Mouse (Mus musculus) kidney, adult 2 months (tissue): Measurements from ENCODE around the gene Hist1h2ba. TPM values are rescaled to one million over a fixed set of nuclear protein-coding genes. Genes with fewer than 3 reads are reported as not detected.

Source experiments
- DNase-seq: peaks from one replicate; pipeline ENCODE4 v3.0.0; 2021
- H3K27ac ChIP-seq: fragments of 200-500 bp; 2 replicates; pipeline ENCODE4 v1.5.1; 2012; ENCODE audit warnings: low read depth, low read length, control low read depth, inconsistent platforms; ENCODE audit not compliant: insufficient read depth
- H3K27me3 ChIP-seq: fragments of 200-500 bp; replicated peaks from 2 replicates; pipeline ENCODE4 v1.6.1; 2012; ENCODE audit warnings: mild to moderate bottlenecking, moderate library complexity, low read length, inconsistent platforms; ENCODE audit not compliant: control insufficient read depth, insufficient read depth
- H3K36me3 ChIP-seq: fragments of 200-500 bp; 2 replicates; pipeline ENCODE4 v1.6.1; 2012; ENCODE audit warnings: mild to moderate bottlenecking, moderate library complexity, low read length, inconsistent platforms; ENCODE audit not compliant: control insufficient read depth, insufficient read depth
- H3K4me1 ChIP-seq: fragments of 200-500 bp; 2 replicates; pipeline ENCODE4 v1.6.1; 2011; ENCODE audit warnings: low read length; ENCODE audit not compliant: control insufficient read depth, insufficient read depth
- H3K4me3 ChIP-seq: fragments of 200-500 bp; 2 replicates; pipeline ENCODE4 v1.5.1; 2011; ENCODE audit warnings: mild to moderate bottlenecking, low read depth, low read length, control low read depth; ENCODE audit not compliant: insufficient read depth
- CTCF ChIP-seq: fragments of 200-500 bp; conservative IDR thresholded peaks from 2 replicates; pipeline ENCODE4 v1.5.1; 2011; ENCODE audit warnings: low read depth, mild to moderate bottlenecking, control low read depth, low read length, moderate library complexity, mixed read lengths; ENCODE audit not compliant: insufficient read depth, insufficient read length
- POLR2A ChIP-seq: fragments of 200-500 bp; IDR thresholded peaks from one replicate; pipeline ENCODE4 v1.6.1; 2011; ENCODE audit warnings: low read depth, low read length, control low read depth
- WGBS: fragments of 180-500 bp; shearing (Covaris S2); methylation state at CpG from one replicate; pipeline ENCODE4 v1.1.7; 2018; 5-methylcytosine and 5-hydroxymethylcytosine counted together
- polyA plus RNA-seq: library from polyadenylated mRNA; depleted of rRNA; stranded (reverse); fragments of >200 nt; gene quantifications from 2 replicates; pipeline ENCODE4 v1.2.3, GENCODE M21; 2012; rRNA removed

The Hist1h2ba gene
- polyA plus RNA-seq, 1 experiment = 0.33 TPM

DNA sequence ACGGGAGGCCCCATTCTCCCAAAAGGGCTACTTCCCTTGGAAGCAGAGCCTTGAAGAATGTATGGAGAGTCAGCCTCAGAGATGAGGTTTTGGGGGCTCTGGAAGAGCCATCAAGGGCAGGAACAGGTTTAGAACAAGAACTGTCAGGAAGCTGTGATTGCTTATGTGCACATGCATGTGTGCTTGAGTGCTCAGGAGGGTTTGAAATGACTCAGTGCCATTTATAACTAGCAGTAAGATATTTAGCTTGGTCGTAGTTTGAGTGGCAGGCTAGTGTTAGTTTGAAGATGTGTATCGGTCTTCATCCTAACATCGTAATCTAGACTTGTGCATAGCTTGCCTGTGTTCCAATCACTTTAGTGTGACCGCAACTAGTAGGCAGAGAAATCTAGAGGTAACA lies 27.1 kb downstream of the Hist1h2ba start:
- Histone ChIP-seq H3K27me3 (no peaks in the 10 kb centered on the region), H3K4me3 (no peak overlapping the region), H3K36me3 (no peaks in the 10 kb centered on the region), H3K27ac (no peak overlapping the region), H3K4me1 (no peaks in the 10 kb centered on the region; the same call in 1 of the 2 replicates)
- TF ChIP-seq CTCF (no peak), POLR2A (no peak)
- DNase-seq = no peak
- 93% methylated on average over 5 of the region's 5 CpGs for WGBS

DNA sequence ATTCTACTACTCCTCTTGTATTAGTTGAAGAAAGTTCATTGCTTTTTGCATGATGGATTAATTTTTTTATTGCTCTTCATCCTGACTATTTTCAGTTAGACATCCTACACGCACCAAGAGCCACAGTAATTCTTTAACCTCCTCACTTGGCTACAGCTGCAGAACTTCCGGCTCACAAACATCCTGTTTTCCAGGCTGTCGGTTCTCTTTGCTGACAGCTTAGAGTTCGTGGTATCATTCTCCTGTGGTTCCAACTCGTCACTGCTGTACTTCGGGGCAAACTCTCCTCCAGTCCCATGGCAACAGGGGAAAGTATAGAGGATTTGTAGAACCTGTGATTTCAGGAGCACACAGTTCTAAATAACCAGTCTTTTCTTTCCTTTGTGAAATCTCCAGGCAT lies 35.7 kb downstream of the Hist1h2ba start:
- WGBS = 8% methylated on average over 6 of the region's 6 CpGs
- no peaks in the 10 kb centered on the region for H3K27me3 ChIP-seq

DNA sequence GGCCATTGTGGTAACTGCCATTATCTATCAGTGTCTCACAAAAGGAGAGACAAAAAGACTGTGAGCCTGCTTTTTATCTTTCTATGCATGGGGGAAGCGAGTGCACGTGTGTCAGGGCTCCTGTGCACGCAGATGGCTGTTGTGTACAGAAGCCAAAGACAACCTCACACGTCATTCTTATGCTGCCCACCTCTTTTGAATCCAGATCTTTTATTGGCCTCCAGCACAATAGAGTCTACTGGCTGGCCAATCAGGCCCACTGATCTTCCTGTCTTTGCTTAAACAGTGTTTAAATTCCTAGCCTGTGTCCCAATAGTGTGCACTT lies 40.7 kb downstream of the Hist1h2ba start:
- TF ChIP-seq POLR2A (no peak), CTCF (no peak)
- Histone ChIP-seq H3K27me3 (no peaks in the 10 kb centered on the region), H3K27ac (no peak overlapping the region), H3K36me3 (peaks cover 10% of the 10 kb centered on the region; the same call in 1 of the 2 replicates), H3K4me3 (no peak overlapping the region), H3K4me1 (no peaks in the 10 kb centered on the region; the same call in 1 of the 2 replicates)
- WGBS = 83% methylated on average over 4 of the region's 4 CpGs
- DNase-seq = no peak

More for the DNA sequence above, 35.7 kb downstream of the Hist1h2ba start:
- TF ChIP-seq CTCF = no peak
- no peak for TF ChIP-seq POLR2A
- no peak overlapping the region for H3K4me3 ChIP-seq
- DNase-seq = peak; percentile 52
- no peak overlapping the region for H3K27ac ChIP-seq
- peaks cover 2% of the 10 kb centered on the region; the same call in 1 of the 2 replicates for H3K36me3 ChIP-seq
- H3K4me1 ChIP-seq = no peaks in the 10 kb centered on the region; the same call in 1 of the 2 replicates

DNA sequence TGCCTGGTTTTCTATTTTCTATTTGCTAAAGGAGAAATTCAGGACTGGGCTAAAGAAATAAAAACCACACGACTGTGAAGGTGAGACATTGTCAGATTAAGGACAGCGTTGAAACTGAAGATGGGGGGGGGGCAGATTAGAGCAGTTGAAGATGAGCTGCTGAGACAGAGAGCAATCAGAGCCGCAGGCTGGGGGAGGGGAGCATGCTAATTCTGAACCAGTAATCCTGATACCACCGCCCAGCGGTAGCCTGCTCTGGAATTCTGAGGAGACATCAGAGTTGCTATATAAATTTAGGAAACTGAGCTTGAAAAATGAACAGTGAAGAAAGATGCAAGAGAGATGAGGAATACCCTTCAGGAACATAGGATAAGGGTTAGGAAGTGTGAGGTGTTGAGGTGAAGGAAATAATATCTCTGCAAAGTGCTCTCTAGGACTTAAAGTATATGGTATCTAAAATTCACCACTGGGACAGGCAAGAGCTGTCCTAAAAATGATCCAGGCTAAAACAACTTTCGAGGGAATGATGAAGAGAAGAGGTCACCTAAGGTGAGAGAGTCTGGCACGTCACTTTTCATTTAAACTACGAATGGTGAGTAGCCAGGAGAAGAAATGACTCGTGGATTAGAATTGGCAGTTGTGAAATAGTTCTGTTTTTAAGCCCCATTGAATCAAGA lies 41.2 kb downstream of the Hist1h2ba start:
- Histone ChIP-seq H3K4me3 (no peak overlapping the region), H3K4me1 (no peaks in the 10 kb centered on the region; the same call in 1 of the 2 replicates), H3K27ac (no peak overlapping the region), H3K27me3 (no peaks in the 10 kb centered on the region), H3K36me3 (peaks cover 10% of the 10 kb centered on the region; the same call in 1 of the 2 replicates)
- no peak for DNase-seq
- TF ChIP-seq POLR2A (no peak), CTCF (no peak)
- 42% methylated on average over 9 of the region's 9 CpGs for WGBS

DNA sequence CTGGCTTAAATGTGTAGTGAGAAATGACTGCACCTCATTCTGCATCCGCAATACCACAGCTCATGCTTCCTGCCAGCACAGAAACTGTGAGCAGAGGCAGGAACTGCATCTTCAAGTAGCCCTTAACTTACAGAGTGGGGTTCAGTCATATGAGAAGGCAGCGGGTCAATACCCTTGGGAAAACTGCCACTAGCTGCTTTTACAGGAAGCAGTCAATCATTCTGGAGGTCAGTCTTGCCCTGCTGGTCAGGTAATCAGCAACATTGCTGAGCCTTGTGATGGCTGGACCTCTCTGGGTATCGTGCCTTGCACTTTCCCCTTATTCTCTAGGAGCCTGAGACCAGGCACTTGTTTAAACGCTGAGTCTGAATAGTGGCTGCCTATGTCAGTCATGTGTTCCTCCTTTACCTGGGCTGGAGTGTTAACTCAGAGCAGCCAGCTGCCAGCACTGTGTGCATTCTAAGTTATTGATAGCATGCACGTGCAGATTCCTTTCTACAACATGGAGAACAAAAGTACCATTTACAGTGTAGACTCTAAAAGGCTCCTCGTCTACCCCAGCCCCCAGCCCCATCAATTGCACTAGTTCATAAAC lies 44.8 kb downstream of the Hist1h2ba start:
- Histone ChIP-seq H3K4me3 (no peak overlapping the region), H3K27ac (no peak overlapping the region), H3K36me3 (peaks cover 10% of the 10 kb centered on the region; the same call in 1 of the 2 replicates), H3K27me3 (no peaks in the 10 kb centered on the region), H3K4me1 (no peaks in the 10 kb centered on the region; the same call in 1 of the 2 replicates)
- TF ChIP-seq CTCF (no peak), POLR2A (no peak)
- WGBS = 38% methylated on average over 6 of the region's 6 CpGs
- DNase-seq = peak; percentile 77

DNA sequence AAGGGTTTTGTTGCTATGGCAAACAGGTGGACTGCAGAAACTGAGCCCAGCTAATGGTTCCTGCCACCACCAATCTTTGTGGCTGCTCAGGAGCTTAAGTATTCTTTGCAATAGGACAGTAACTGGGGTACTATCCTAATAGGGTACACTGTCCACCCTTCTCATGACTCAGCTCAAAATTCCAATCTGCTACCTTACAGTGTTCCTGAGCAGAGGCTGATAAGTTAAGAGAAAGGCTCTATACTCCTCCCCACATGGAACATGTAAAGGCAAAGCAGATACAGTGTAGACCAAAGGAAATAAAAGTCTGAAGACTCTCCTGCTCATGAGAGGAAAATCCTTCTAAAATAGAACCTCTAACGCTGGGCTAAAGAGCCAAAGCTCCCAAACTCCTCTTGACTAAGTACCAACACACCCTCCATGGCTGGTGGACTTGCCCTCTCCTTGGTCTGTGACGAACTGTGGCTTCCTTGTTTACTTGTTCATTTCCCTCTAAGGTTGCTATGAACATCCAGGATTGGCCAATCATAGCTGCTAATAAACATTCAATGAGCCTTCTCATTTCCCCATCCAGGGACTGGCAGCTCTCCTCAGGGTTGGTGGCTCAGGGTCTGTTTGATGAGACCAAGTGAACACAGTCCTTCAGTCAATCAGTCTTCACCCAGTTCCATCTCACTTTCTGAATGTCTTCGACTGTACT lies 46.8 kb downstream of the Hist1h2ba start:
- Histone ChIP-seq H3K36me3 (peaks cover 12% of the 10 kb centered on the region; the same call in 1 of the 2 replicates), H3K4me1 (no peaks in the 10 kb centered on the region; the same call in 1 of the 2 replicates), H3K27ac (no peak overlapping the region), H3K4me3 (no peak overlapping the region), H3K27me3 (no peaks in the 10 kb centered on the region)
- DNase-seq = no peak
- TF ChIP-seq CTCF (no peak), POLR2A (no peak)
- 81% methylated on average over 3 of the region's 3 CpGs for WGBS

DNA sequence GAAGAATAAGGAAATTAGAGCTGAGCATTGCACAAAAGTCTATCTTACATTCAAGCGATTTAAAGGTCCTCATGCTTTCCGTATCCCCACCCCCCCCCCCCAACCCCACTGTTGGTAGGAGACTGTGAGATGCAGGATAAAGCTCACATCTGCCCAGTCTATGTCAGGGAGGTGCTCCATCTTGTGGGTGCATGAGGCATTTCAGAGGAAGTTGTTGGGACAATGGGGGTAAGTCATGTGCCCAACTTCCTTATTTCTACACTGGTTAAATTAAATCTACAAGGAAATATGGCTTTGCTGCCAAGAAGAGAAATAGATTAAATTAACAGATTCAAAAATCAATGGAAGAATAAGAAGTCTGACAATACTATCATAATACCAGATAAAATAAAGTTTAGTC lies 48.4 kb downstream of the Hist1h2ba start:
- H3K27me3 ChIP-seq = no peaks in the 10 kb centered on the region
- no peaks in the 10 kb centered on the region; the same call in 1 of the 2 replicates for H3K4me1 ChIP-seq
- H3K36me3 ChIP-seq = peaks cover 11% of the 10 kb centered on the region; the same call in 1 of the 2 replicates
- H3K27ac ChIP-seq = no peak overlapping the region
- TF ChIP-seq POLR2A (no peak), CTCF (peak; percentile 72)
- H3K4me3 ChIP-seq = no peak overlapping the region
- DNase-seq = peak; percentile 25
- 36% methylated on average over 2 of the region's 2 CpGs for WGBS

Other genes starting within 250 kb of the Hist1h2ba start
- gene Hist1h2bc, start 250.0 kb downstream of the Hist1h2ba start, polyA plus RNA-seq = 473 and 571 TPM in 2 replicates
- gene Hist1h1t, start 238.3 kb downstream of the Hist1h2ba start, polyA plus RNA-seq = not detected in 2 replicates
- gene Hist1h4c, start 235.7 kb downstream of the Hist1h2ba start, polyA plus RNA-seq = 9.4 and 10.3 TPM in 2 replicates
- gene Hfe, start 223.3 kb downstream of the Hist1h2ba start, polyA plus RNA-seq = 21.2 and 21.4 TPM in 2 replicates
- gene Hist1h1c, start 195.3 kb downstream of the Hist1h2ba start, polyA plus RNA-seq = 68.7 and 76.0 TPM in 2 replicates
- 0.39 and 1.1 TPM in 2 replicates for gene Hist1h3c, start 188.6 kb downstream of the Hist1h2ba start, polyA plus RNA-seq
- 2.0 and 2.8 TPM in 2 replicates for gene Hist1h2bb, start 187.4 kb downstream of the Hist1h2ba start, polyA plus RNA-seq
- gene Hist1h2ab, start 183.0 kb downstream of the Hist1h2ba start, polyA plus RNA-seq = 1.3 and 1.5 TPM in 2 replicates
- gene Hist1h3b, start 181.9 kb downstream of the Hist1h2ba start, polyA plus RNA-seq = 0.88 and 1.4 TPM in 2 replicates
- gene Hist1h4b, start 177.1 kb downstream of the Hist1h2ba start, polyA plus RNA-seq = 3.1 and 5.3 TPM in 2 replicates
- gene Hist1h4a, start 172.9 kb downstream of the Hist1h2ba start, polyA plus RNA-seq = 0.91 and 2.3 TPM in 2 replicates
- 0.74 and 1.5 TPM in 2 replicates for gene Hist1h3a, start 171.8 kb downstream of the Hist1h2ba start, polyA plus RNA-seq
- 0.22 TPM in 1 of 2 replicates, not detected in the other for gene Hist1h1a, start 170.5 kb downstream of the Hist1h2ba start, polyA plus RNA-seq
- gene Trim38, start 164.2 kb downstream of the Hist1h2ba start, polyA plus RNA-seq = 0.05 TPM in 1 of 2 replicates, not detected in the other
- gene Slc17a2, start 127.2 kb downstream of the Hist1h2ba start, polyA plus RNA-seq = 6.9 and 13.7 TPM in 2 replicates
- 142 and 150 TPM in 2 replicates for gene Slc17a3, start 94.7 kb downstream of the Hist1h2ba start, polyA plus RNA-seq
- gene Slc17a1, start 66.4 kb downstream of the Hist1h2ba start, polyA plus RNA-seq = 284 and 312 TPM in 2 replicates
- gene Slc17a4, start 19.1 kb downstream of the Hist1h2ba start, polyA plus RNA-seq = 2.6 and 2.8 TPM in 2 replicates
- gene Hist1h2aa, start 306 bp upstream of the Hist1h2ba start, polyA plus RNA-seq = not detected in 2 replicates
- gene Scgn, start 57.1 kb upstream of the Hist1h2ba start, polyA plus RNA-seq = not detected in 2 replicates